Mouse (Mus musculus) cortical plate, adult 2 months (tissue): ENCODE data around the gene Aig1. TPM values are rescaled to one million over a fixed set of nuclear protein-coding genes. Genes with fewer than 3 reads are reported as not detected.

Experiments
- H3K27ac ChIP-seq: fragments of 200-500 bp; 2 replicates; pipeline ENCODE4 v1.5.1; 2012; ENCODE audit warnings: low read length, control low read depth, inconsistent platforms; ENCODE audit not compliant: insufficient read depth
- H3K4me1 ChIP-seq: fragments of 200-500 bp; 2 replicates; pipeline ENCODE4 v1.6.1; 2011; ENCODE audit warnings: low read length; ENCODE audit not compliant: control insufficient read depth, insufficient read depth
- H3K4me3 ChIP-seq: fragments of 200-500 bp; 2 replicates; pipeline ENCODE4 v1.5.1; 2011; ENCODE audit warnings: mild to moderate bottlenecking, low read length, control low read depth; ENCODE audit not compliant: insufficient read depth
- CTCF ChIP-seq: fragments of 200-500 bp; IDR thresholded peaks from 2 replicates; pipeline ENCODE4 v1.5.1; 2011; ENCODE audit warnings: mild to moderate bottlenecking, control low read depth, low read length; ENCODE audit not compliant: insufficient read depth; ENCODE audit errors: extremely low read depth
- POLR2A ChIP-seq: fragments of 200-500 bp; IDR thresholded peaks from 2 replicates; pipeline ENCODE4 v1.6.1; 2011; ENCODE audit warnings: mild to moderate bottlenecking, low read length, control low read depth; ENCODE audit not compliant: insufficient read depth; ENCODE audit errors: extremely low read depth
- polyA plus RNA-seq: library from polyadenylated mRNA; depleted of rRNA; stranded (reverse); fragments of >200 nt; gene quantifications from 2 replicates; pipeline ENCODE4 v1.2.3, GENCODE M21; 2012

The Aig1 gene
- polyA plus RNA-seq, 1 experiment = 69.4 TPM

- H3K4me3 ChIP-seq = no peak overlapping the region
- TF ChIP-seq CTCF = no peak
- no peak for TF ChIP-seq POLR2A
- H3K4me1 ChIP-seq = no peaks in the 10 kb centered on the region
- H3K27ac ChIP-seq = no peak overlapping the region
Observed at GRCm38 (mm10) chr10:13855111-13855510, 13.7 kb downstream of the Aig1 start.

DNA sequence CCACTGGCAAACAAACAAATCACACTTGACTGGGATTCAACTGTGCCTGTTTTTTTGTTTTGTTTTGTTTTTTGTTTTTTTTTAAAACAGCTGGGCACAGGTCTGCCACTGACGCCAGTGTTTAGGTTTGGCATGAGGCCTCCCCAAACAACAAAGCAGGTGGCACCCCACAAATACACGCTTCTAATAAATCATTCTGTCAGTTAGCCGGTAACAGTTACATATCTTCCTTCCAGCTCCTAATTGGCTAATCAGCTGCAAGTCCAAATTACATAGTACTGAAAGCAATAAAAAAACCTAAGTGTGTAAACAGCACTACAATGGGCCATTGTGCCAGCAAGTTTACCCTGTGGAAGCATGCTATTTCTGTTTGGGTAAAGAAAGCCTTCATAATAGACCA, 18.7 kb downstream of the Aig1 start:
- no peak overlapping the region for H3K4me3 ChIP-seq
- peaks cover 1% of the 10 kb centered on the region; the same call in 1 of the 2 replicates for H3K4me1 ChIP-seq
- no peak overlapping the region for H3K27ac ChIP-seq
- TF ChIP-seq CTCF (no peak), POLR2A (no peak)

DNA sequence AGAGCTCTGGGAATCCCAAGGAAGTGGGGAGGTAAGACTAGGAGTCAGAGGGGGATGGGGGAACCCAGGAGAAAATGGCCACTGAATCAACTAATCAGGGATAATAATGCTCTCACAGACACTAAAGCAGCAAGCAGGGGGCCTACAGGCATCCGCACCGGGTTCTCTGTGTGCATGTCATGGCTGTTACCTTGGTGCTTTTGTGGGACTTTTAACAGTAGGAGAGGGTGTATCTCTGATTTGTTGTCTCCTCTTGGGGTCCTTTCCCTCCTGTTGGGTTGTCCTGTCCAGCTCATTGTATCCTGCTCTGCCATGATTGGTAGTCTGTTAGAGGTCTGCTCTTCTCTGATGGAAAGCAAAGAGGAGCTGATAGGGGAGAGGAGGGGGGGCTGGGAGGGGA, 19.6 kb downstream of the Aig1 start:
- Histone ChIP-seq H3K4me3 (no peak overlapping the region), H3K27ac (no peak overlapping the region), H3K4me1 (peaks cover 3% of the 10 kb centered on the region; the same call in 1 of the 2 replicates)
- TF ChIP-seq CTCF = no peak
- no peak for TF ChIP-seq POLR2A

DNA sequence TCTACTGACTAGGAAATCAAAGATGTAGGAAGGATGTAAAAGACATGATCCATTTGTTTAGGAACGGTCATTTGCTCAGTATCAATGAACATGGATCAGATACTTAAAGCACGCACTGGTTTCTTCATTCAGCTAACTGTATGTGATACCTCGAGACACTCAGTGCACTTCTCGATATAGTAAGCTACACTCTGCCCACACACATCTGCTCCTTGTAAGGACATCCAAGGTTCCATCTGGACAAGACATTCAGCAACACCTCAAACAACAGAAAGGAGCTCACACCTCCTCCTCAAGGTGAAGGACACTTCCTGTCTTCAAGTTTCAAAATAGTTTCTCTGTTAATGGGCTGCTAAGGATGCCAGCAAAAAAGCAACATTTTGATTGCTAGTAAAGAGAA, 23.9 kb downstream of the Aig1 start:
- no peak overlapping the region for H3K27ac ChIP-seq
- H3K4me3 ChIP-seq = no peak overlapping the region
- H3K4me1 ChIP-seq = peaks cover 8% of the 10 kb centered on the region
- TF ChIP-seq POLR2A (no peak), CTCF (no peak)

DNA sequence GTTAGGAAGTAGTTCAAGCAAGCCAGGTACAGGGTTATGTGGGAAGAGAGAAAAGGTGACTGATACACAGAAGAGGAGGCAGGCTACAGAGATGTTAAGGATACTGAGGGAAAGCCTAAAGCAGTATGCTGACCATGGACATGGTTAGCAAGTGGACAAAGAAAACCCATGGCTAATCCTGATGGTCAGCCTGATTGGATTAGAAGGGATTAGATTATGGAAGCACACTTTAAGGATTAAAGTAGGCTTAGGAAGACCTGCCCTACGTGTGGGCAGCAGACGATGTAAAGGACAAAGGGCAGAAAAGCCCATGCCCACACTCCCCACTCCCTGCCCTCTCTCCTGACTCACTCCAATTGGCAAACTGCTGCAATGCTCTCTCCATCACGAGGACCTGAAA, 25.0 kb downstream of the Aig1 start:
- H3K4me3 ChIP-seq = no peak overlapping the region
- TF ChIP-seq POLR2A = no peak
- no peak for TF ChIP-seq CTCF
- H3K4me1 ChIP-seq = peaks cover 8% of the 10 kb centered on the region
- no peak overlapping the region for H3K27ac ChIP-seq

DNA sequence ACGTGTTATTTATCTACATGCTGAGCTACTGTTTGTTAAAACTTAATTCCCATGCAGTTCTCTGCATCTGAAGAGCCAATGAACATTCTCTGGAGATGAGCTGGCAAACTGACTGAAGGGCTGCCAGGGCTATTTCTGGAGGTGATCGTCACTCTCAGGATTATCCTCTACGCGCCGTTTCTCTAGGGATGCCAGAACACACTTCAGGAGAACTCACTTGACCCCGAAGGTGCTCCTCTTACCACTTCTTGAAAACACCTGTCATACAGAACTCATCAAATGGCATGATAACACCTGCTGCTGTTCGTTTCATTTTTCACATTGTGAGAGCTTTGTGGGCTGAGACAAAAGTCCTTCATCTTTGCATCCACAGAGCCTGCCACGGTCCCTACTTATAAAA, 25.9 kb downstream of the Aig1 start:
- no peak overlapping the region for H3K4me3 ChIP-seq
- no peak overlapping the region for H3K27ac ChIP-seq
- H3K4me1 ChIP-seq = peaks cover 7% of the 10 kb centered on the region
- no peak for TF ChIP-seq CTCF
- TF ChIP-seq POLR2A = no peak

DNA sequence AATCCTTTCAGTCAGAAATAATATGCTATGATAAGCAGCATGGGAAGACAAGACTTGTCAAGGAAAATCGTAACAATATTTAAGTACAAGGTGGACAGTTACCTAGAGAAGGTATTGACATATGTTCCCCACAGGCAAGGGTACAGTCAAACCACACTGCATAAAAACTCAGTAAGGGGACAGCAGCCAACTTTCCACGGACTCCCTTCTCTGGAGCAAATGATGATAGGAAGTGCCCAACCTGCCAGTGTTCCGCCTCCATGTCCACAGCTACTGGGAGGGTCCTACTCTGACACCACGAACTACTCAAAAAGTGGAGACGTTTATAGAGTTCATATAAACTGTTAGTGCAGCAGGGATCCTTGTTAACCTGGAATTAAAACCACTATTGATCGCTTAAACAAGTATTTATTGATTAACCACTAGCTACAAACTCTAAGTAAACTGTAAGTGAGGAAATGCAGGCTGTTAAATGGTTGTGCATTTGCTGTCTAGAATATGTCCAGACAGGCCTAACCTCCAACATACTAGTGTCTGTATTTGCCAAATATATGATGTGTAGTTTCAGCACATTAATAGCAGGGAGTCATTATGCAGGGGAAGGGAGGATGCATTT, 30.2 kb downstream of the Aig1 start:
- TF ChIP-seq POLR2A = no peak
- TF ChIP-seq CTCF = no peak
- Histone ChIP-seq H3K4me1 (peaks cover 3% of the 10 kb centered on the region; the same call in 1 of the 2 replicates), H3K27ac (no peak overlapping the region), H3K4me3 (no peak overlapping the region)

DNA sequence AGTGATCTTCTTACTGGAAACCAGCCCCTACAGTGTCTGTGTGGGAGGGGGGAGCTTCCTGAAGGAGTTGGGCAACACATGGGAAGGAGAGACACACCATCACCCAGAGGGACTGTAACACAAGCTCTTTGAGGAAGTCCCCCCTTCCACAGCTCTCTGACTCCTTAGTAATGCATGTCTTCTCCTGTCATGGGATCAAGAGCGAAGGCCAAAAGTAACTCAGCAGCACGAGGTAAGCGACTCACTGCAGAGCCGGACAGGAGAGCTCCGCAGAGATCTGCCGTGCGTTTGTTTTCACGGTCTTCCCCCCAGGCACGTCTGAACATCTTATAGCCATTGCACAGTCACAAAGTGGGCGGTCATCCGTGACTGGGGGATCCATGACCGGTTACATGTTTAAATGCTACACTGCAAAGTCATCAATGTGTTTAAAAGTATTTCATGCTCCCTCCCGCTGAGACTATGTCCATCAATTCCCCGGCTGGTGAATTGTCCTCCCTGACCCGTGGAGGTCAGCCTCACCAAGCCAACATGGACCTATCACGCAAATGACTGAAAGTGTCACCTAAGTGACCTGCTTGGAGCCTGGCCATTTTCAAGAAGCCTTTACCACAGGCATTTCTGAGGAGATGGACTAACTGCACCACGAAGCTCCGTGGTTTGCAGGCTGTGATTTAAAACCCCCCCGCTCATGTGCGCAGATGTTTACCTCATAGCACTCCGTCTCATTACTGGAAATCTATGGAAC, 30.9 kb downstream of the Aig1 start:
- Histone ChIP-seq H3K4me1 (no peaks in the 10 kb centered on the region), H3K4me3 (no peak overlapping the region), H3K27ac (no peak overlapping the region)
- TF ChIP-seq POLR2A = no peak
- TF ChIP-seq CTCF = no peak

DNA sequence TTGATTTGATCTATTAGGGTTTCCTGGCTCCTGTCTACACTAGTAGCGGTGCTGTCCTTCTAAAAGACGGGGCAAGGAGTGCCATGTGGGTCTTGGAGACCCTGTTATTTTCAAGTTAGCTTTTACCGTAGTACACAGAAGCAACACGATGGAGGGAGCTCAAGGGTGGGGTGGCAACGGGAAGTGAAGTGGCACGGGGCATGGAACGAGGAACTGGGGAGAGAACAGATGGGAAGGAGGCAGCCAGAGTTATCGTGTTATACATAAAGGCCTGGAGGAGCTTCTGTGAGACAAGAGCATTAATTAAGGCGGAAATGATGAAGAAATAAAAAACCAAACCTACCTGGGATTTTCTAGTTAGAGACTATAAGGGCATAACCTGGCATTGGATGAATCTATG, 31.8 kb downstream of the Aig1 start:
- no peak overlapping the region for H3K27ac ChIP-seq
- TF ChIP-seq CTCF = no peak
- TF ChIP-seq POLR2A = no peak
- H3K4me1 ChIP-seq = peaks cover 4% of the 10 kb centered on the region; the same call in 1 of the 2 replicates
- no peak overlapping the region for H3K4me3 ChIP-seq
